Mouse (Mus musculus): ENCODE results near the gene Tas2r126. TPM values are rescaled to one million over a fixed set of nuclear protein-coding genes. Genes with fewer than 3 reads are reported as not detected.
"Not testable (repeated sequence)": the region's sequence is repeated elsewhere in the genome, so short reads cannot be mapped to it uniquely, and the experiment has no call there.

The Tas2r126 gene
- not detected for total RNA-seq (2021)
- long read RNA-seq, experiment 1, result 0 reads
- long read RNA-seq, experiment 2, result 0 reads

- no peak for DNase-seq (ENCODE audit: low spot score in 2 of 2)
Observed at GRCm38 (mm10) chr6:42434446-42434845, at the start of gene Tas2r126. TSS of gene Tas2r126 (plus strand) at chr6:42434535.

- no peak for DNase-seq (ENCODE audit: low spot score in 2 of 2)
Observed at GRCm38 (mm10) chr6:42385635-42386034, 48.7 kb upstream of the Tas2r126 start.

- no peak for DNase-seq (ENCODE audit: low spot score in 2 of 2)
Observed at GRCm38 (mm10) chr6:42391796-42392330, 42.5 kb upstream of the Tas2r126 start.

GRCm38 (mm10) chr6:42395960-42396809 lies 38.1 kb upstream of the Tas2r126 start:
- no peak for DNase-seq (ENCODE audit: low spot score in 2 of 2)

GRCm38 (mm10) chr6:42397041-42397657 lies 37.2 kb upstream of the Tas2r126 start:
- no peak for DNase-seq (ENCODE audit: low spot score in 2 of 2)

- DNase-seq (ENCODE audit: low spot score in 2 of 2), result no peak
Observed at GRCm38 (mm10) chr6:42398285-42398684, 36.0 kb upstream of the Tas2r126 start.

GRCm38 (mm10) chr6:42398998-42399397 lies 35.3 kb upstream of the Tas2r126 start:
- DNase-seq (ENCODE audit: low spot score in 2 of 2), result no peak

GRCm38 (mm10) chr6:42399938-42400337 lies 34.4 kb upstream of the Tas2r126 start, which contains the start of gene Tas2r143:
TSS of gene Tas2r143 (plus strand) at chr6:42400238.
- DNase-seq (ENCODE audit: low spot score in 2 of 2), result no peak

- DNase-seq (ENCODE audit: low spot score in 2 of 2), result no peak
Observed at GRCm38 (mm10) chr6:42405134-42405533, 29.2 kb upstream of the Tas2r126 start, which contains the start of gene Tas2r135. TSS of gene Tas2r135 (plus strand) at chr6:42405434.

GRCm38 (mm10) chr6:42419443-42419842 lies 14.9 kb upstream of the Tas2r126 start:
- DNase-seq (ENCODE audit: low spot score in 2 of 2), result no peak

GRCm38 (mm10) chr6:42421439-42421838 lies 12.9 kb upstream of the Tas2r126 start:
- no peak for DNase-seq (ENCODE audit: low spot score in 2 of 2)

GRCm38 (mm10) chr6:42424472-42424871 lies 9.9 kb upstream of the Tas2r126 start:
- no peak for DNase-seq (ENCODE audit: low spot score in 2 of 2)

GRCm38 (mm10) chr6:42426337-42426736 lies 8.0 kb upstream of the Tas2r126 start:
- DNase-seq (ENCODE audit: low spot score in 2 of 2), result no peak

- DNase-seq (ENCODE audit: low spot score in 2 of 2), result no peak
Observed at GRCm38 (mm10) chr6:42433554-42433953, 781 bp upstream of the Tas2r126 start.

- no peak for DNase-seq (ENCODE audit: low spot score in 2 of 2)
Observed at GRCm38 (mm10) chr6:42435490-42435889, 1.2 kb downstream of the Tas2r126 start.

- no peak for DNase-seq (ENCODE audit: low spot score in 2 of 2)
Observed at GRCm38 (mm10) chr6:42441395-42441794, 7.1 kb downstream of the Tas2r126 start.

GRCm38 (mm10) chr6:42444491-42444890 lies 10.2 kb downstream of the Tas2r126 start:
- DNase-seq (ENCODE audit: low spot score in 2 of 2), result no peak

- DNase-seq (ENCODE audit: low spot score in 2 of 2), result no peak
Observed at GRCm38 (mm10) chr6:42447381-42447780, 13.0 kb downstream of the Tas2r126 start.

GRCm38 (mm10) chr6:42465096-42465495 lies 30.8 kb downstream of the Tas2r126 start, which contains the start of gene Olfr458:
TSS of gene Olfr458 (minus strand) at chr6:42465196.
- no peak for DNase-seq (ENCODE audit: low spot score in 2 of 2)

- DNase-seq (ENCODE audit: low spot score in 2 of 2), result no peak
Observed at GRCm38 (mm10) chr6:42470542-42470941, 36.2 kb downstream of the Tas2r126 start.

- DNase-seq (ENCODE audit: low spot score in 2 of 2), result not testable (repeated sequence)
Observed at GRCm38 (mm10) chr6:42471298-42471697, 37.0 kb downstream of the Tas2r126 start.

GRCm38 (mm10) chr6:42476235-42476634 lies 41.9 kb downstream of the Tas2r126 start, which contains the start of gene Olfr457:
TSS of gene Olfr457 (minus strand) at chr6:42476335.
- no peak for DNase-seq (ENCODE audit: low spot score in 2 of 2)
